Mouse (Mus musculus) cerebellum, adult 2 months (tissue): ENCODE results near the gene Hal.

Experiments used
- CTCF ChIP-seq: fragments of 200-500 bp; IDR thresholded peaks from 2 replicates; pipeline ENCODE4 v1.5.1; 2011; ENCODE audit warnings: low read depth, mild to moderate bottlenecking, control low read depth, low read length, moderate library complexity, borderline replicate concordance; ENCODE audit not compliant: insufficient read depth
- POLR2A ChIP-seq: fragments of 200-500 bp; IDR thresholded peaks from 2 replicates; pipeline ENCODE4 v1.6.1; 2011; ENCODE audit warnings: low read length, control low read depth, borderline replicate concordance; ENCODE audit not compliant: insufficient read depth

GRCm38 (mm10) chr10:93515419-93515818 lies 26.9 kb downstream of the Hal start:
- no peak for TF ChIP-seq POLR2A
- TF ChIP-seq CTCF: no peak
